Mouse (Mus musculus) forebrain, embryonic 13.5 days (tissue): ENCODE measurements around the gene Pde1b. TPM values are rescaled to one million over a fixed set of nuclear protein-coding genes. Genes with fewer than 3 reads are reported as not detected.

Experiments used
- polyA plus RNA-seq: library from polyadenylated mRNA; unstranded; fragments of >200 nt; fragmentation: Nextera tagmentation; extraction: Ambion mirVana; gene quantifications from 2 replicates; pipeline ENCODE4 v1.2.1, GENCODE M21; 2015

Pde1b gene
- polyA plus RNA-seq, 1 experiment from 2014 or later = 61.6 TPM

Other genes with a start within 250 kb of the Pde1b start
- 0.57 and 1.6 TPM in 2 replicates for gene Nfe2, start 244.6 kb upstream of the Pde1b start, polyA plus RNA-seq
- gene Copz1, start 230.3 kb upstream of the Pde1b start, polyA plus RNA-seq = 219 and 232 TPM in 2 replicates
- 0.30 and 0.41 TPM in 2 replicates for gene Gpr84, start 192.4 kb upstream of the Pde1b start, polyA plus RNA-seq
- 11.3 and 12.0 TPM in 2 replicates for gene Zfp385a, start 162.9 kb upstream of the Pde1b start, polyA plus RNA-seq
- gene Itga5, start 136.3 kb upstream of the Pde1b start, polyA plus RNA-seq = 7.7 and 8.0 TPM in 2 replicates
- not detected in 2 replicates for gene Gtsf1, start 72.6 kb upstream of the Pde1b start, polyA plus RNA-seq
- not detected in 2 replicates for gene Gtsf2, start 54.6 kb upstream of the Pde1b start, polyA plus RNA-seq
- 1.0 and 1.2 TPM in 2 replicates for gene Nckap1l, start 49.2 kb upstream of the Pde1b start, polyA plus RNA-seq
- 82.3 and 85.8 TPM in 2 replicates for gene Ppp1r1a, start 35.0 kb downstream of the Pde1b start, polyA plus RNA-seq
- gene Glycam1, start 62.0 kb downstream of the Pde1b start, polyA plus RNA-seq = not detected in 2 replicates